Mouse (Mus musculus) lung, postnatal 0 days (tissue): ENCODE results near the gene Anxa8.

Experiments
- CTCF ChIP-seq: IDR thresholded peaks from 2 replicates; pipeline ENCODE4 v1.5.1; 2016; ENCODE audit warnings: antibody characterized with exemption, mild to moderate bottlenecking
- EP300 ChIP-seq: IDR thresholded peaks from 2 replicates; pipeline ENCODE4 v1.6.1; 2016; ENCODE audit warnings: antibody characterized with exemption, mild to moderate bottlenecking, control low read depth

DNA sequence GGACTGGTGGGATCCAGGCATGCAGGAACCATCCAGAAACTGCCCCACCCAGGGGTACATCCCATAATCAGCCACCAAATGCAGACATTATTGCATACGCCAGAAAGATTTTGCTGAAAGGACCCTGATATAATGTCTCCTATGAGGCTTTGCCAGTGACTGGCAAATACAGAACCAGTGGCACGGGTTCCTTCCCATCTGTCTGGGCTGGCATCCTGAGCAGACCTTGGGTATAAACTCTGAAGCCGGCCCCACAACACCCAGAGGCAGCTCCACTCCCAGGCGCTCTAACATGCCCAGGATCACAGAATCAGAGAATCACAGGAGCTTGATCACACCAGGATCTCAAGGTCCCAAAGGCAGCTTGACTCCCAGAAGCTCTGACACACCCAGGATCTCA is 28.5 kb downstream of the Anxa8 start:
- TF ChIP-seq CTCF, result no peak
- no peak for TF ChIP-seq EP300
